Mouse (Mus musculus) heart, embryonic 14.5 days (tissue): Measurements from ENCODE around the gene Safb. TPM values are rescaled to one million over a fixed set of nuclear protein-coding genes. Genes with fewer than 3 reads are reported as not detected.

Source experiments
- ATAC-seq: fragments of 200-750 bp; cut with Nextera tagmentation; 2 replicates; pipeline ENCODE4 v1.8.0; 2017; ENCODE audit warnings: low read depth, moderate TSS enrichment; ENCODE audit not compliant: insufficient number of reproducible peaks, insufficient read depth, low FRiP score
- H3K27ac ChIP-seq, 2 experiments: fragments of 200-500 bp in 1 of 2; fragments of 300-500 bp in 1 of 2; sonication (generic) in 1 of 2; replicated peaks in 1 of 2; 2 replicates each; pipeline ENCODE4 v1.5.1; 2012 to 2014; ENCODE audit warnings: low read depth in 2 of 2, low read length in 2 of 2, control low read depth in 1 of 2, mild to moderate bottlenecking in 1 of 2, mixed read lengths in 1 of 2; ENCODE audit not compliant: control insufficient read depth in 1 of 2, insufficient read depth in 1 of 2
- H3K27me3 ChIP-seq: fragments of 300-500 bp; sonication (generic); 2 replicates; pipeline ENCODE4 v1.6.1; 2014; ENCODE audit warnings: mild to moderate bottlenecking, low read length, control low read depth; ENCODE audit not compliant: control insufficient read depth, insufficient read depth
- H3K36me3 ChIP-seq: fragments of 300-500 bp; sonication (generic); 2 replicates; pipeline ENCODE4 v1.6.1; 2014; ENCODE audit warnings: mild to moderate bottlenecking, control low read depth, low read length, mixed read lengths; ENCODE audit not compliant: control insufficient read depth, insufficient read depth
- H3K4me1 ChIP-seq, 2 experiments: fragments of 200-500 bp in 1 of 2; fragments of 300-500 bp in 1 of 2; sonication (generic) in 1 of 2; 2 replicates each; pipeline ENCODE4 v1.6.1; 2012 to 2014; ENCODE audit warnings: low read length in 2 of 2, control low read depth in 1 of 2, mixed read lengths in 1 of 2; ENCODE audit not compliant: control insufficient read depth in 2 of 2, insufficient read depth in 2 of 2
- H3K4me2 ChIP-seq: fragments of 300-500 bp; sonication (generic); 2 replicates; pipeline ENCODE4 v1.6.1; 2014; ENCODE audit warnings: mild to moderate bottlenecking, low read length
- H3K4me3 ChIP-seq, 2 experiments: fragments of 200-500 bp in 1 of 2; fragments of 300-500 bp in 1 of 2; sonication (generic) in 1 of 2; 2 replicates each; pipeline ENCODE4 v1.5.1; 2012 to 2014; ENCODE audit warnings: low read length in 2 of 2, mild to moderate bottlenecking in 2 of 2, control low read depth in 1 of 2, low read depth in 1 of 2, moderate library complexity in 1 of 2; ENCODE audit not compliant: control insufficient read depth in 1 of 2, insufficient read depth in 1 of 2
- H3K9ac ChIP-seq: fragments of 300-500 bp; sonication (generic); 2 replicates; pipeline ENCODE4 v1.6.1; 2014; ENCODE audit warnings: mild to moderate bottlenecking, low read length
- H3K9me3 ChIP-seq: fragments of 300-500 bp; sonication (generic); 2 replicates; pipeline ENCODE4 v1.6.1; 2016; ENCODE audit warnings: low read length, control low read depth; ENCODE audit not compliant: control insufficient read depth
- WGBS: fragments of 180-500 bp; shearing (Covaris S2); extraction: QIAGEN DNeasy Blood & Tissue Kit; methylation state at CpG from one replicate; pipeline ENCODE4 v1.1.7; 2014; 5-methylcytosine and 5-hydroxymethylcytosine counted together
- polyA plus RNA-seq: library from polyadenylated mRNA; unstranded; fragments of >200 nt; fragmentation: Nextera tagmentation; extraction: Ambion mirVana; gene quantifications from 2 replicates; pipeline ENCODE4 v1.2.1, GENCODE M21; 2014

Gene Safb
- 52.9 and 58.9 TPM in 2 replicates for polyA plus RNA-seq

- H3K36me3 ChIP-seq, result peaks cover 69% of the 10 kb centered on the region
- no peaks in the 10 kb centered on the region for H3K9me3 ChIP-seq
- ATAC-seq, result peak; percentile 93
- peak within 1 kb of the TSS; percentile 83 to 96 for H3K27ac ChIP-seq
- H3K9ac ChIP-seq, result peak within 1 kb of the TSS; percentile 95
- peaks cover 11 to 39% of the 10 kb centered on the region in 2 experiments for H3K4me1 ChIP-seq
- whole genome bisulfite sequencing, result under 1% methylated on average over 98 of the region's 101 CpGs
- peak within 1 kb of the TSS; percentile 84 for H3K4me2 ChIP-seq
- no peaks in the 10 kb centered on the region for H3K27me3 ChIP-seq
- H3K4me3 ChIP-seq, result peak within 1 kb of the TSS; percentile 80 to 95
These were observed at the start of gene Safb, which contains the start of gene Safb2 for GRCm38 (mm10) chr17:56584257-56585130. Gene Safb, plus strand, starts transcription at chr17:56584825. Gene Safb2, minus strand, starts transcription at chr17:56584585.

GRCm38 (mm10) chr17:56536192-56536591, 48.4 kb upstream of the Safb start:
- Histone ChIP-seq H3K36me3 (no peaks in the 10 kb centered on the region), H3K9ac (no peak overlapping the region), H3K4me2 (no peak overlapping the region), H3K9me3 (no peaks in the 10 kb centered on the region), H3K27me3 (no peaks in the 10 kb centered on the region), H3K4me1 (peaks cover 4 to 5% of the 10 kb centered on the region in 2 experiments; a peak in 2 of 4 replicates), H3K27ac (no peak overlapping the region), H3K4me3 (no peak overlapping the region)
- 65% methylated on average over 14 of the region's 14 CpGs for WGBS
- ATAC-seq, result no peak

GRCm38 (mm10) chr17:56536874-56537273, 47.8 kb upstream of the Safb start:
- H3K27ac ChIP-seq, result no peak overlapping the region
- no peak overlapping the region for H3K4me3 ChIP-seq
- ATAC-seq, result no peak
- no peaks in the 10 kb centered on the region for H3K36me3 ChIP-seq
- no peak overlapping the region for H3K9ac ChIP-seq
- H3K27me3 ChIP-seq, result no peaks in the 10 kb centered on the region
- H3K4me2 ChIP-seq, result no peak overlapping the region
- H3K4me1 ChIP-seq, result peaks cover 4 to 5% of the 10 kb centered on the region in 2 experiments; a peak in 2 of 4 replicates
- 62% methylated on average over 3 of the region's 3 CpGs for WGBS
- no peaks in the 10 kb centered on the region for H3K9me3 ChIP-seq

- 26% methylated on average over 8 of the region's 8 CpGs for WGBS
- ATAC-seq, result no peak
- Histone ChIP-seq H3K9ac (no peak overlapping the region), H3K4me3 (no peak overlapping the region), H3K27ac (no peak overlapping the region), H3K36me3 (no peaks in the 10 kb centered on the region), H3K9me3 (no peaks in the 10 kb centered on the region), H3K4me2 (no peak overlapping the region), H3K4me1 (peaks cover 4 to 5% of the 10 kb centered on the region in 2 experiments; a peak in 2 of 4 replicates), H3K27me3 (no peaks in the 10 kb centered on the region)
These were observed 46.7 kb upstream of the Safb start for GRCm38 (mm10) chr17:56537912-56538311.

GRCm38 (mm10) chr17:56540562-56540975, 44.1 kb upstream of the Safb start:
- no peak overlapping the region for H3K4me2 ChIP-seq
- H3K4me3 ChIP-seq, result no peak overlapping the region
- no peaks in the 10 kb centered on the region for H3K36me3 ChIP-seq
- WGBS, result 27% methylated on average over 6 of the region's 6 CpGs
- no peaks in the 10 kb centered on the region for H3K9me3 ChIP-seq
- no peak overlapping the region for H3K27ac ChIP-seq
- H3K4me1 ChIP-seq, result peaks cover 4 to 5% of the 10 kb centered on the region in 2 experiments; a peak in 2 of 4 replicates
- no peaks in the 10 kb centered on the region for H3K27me3 ChIP-seq
- no peak overlapping the region for H3K9ac ChIP-seq
- no peak for ATAC-seq

DNA sequence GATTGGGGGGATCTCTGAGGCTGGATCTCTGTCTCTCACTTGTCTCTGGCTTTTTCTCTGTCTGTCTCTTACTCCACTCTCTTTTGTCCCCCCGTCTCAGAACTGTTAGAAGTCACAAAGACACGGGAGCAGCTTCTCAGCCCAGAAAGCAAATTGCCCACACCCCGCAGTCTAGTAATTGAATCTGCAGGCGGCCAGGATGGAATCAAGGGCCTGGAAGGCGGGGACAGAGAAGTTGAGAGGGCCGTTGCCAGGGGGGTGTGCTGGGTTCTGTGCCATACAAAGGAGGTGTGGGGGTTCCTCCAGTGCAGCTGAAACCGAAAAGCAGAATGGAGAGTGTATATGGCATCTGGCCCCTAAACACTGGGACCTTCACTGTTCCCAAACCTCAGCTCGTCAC, 41.9 kb upstream of the Safb start:
- H3K4me1 ChIP-seq, result peaks cover 7% of the 10 kb centered on the region in 2 experiments; a peak in 2 of 4 replicates
- no peak overlapping the region for H3K4me3 ChIP-seq
- H3K27ac ChIP-seq, result no peak overlapping the region
- no peaks in the 10 kb centered on the region for H3K36me3 ChIP-seq
- no peak overlapping the region for H3K9ac ChIP-seq
- H3K9me3 ChIP-seq, result no peaks in the 10 kb centered on the region
- ATAC-seq, result no peak
- WGBS, result 47% methylated on average over 8 of the region's 8 CpGs
- no peaks in the 10 kb centered on the region for H3K27me3 ChIP-seq
- no peak overlapping the region for H3K4me2 ChIP-seq

GRCm38 (mm10) chr17:56543684-56544224, 40.9 kb upstream of the Safb start:
- Histone ChIP-seq H3K4me2 (no peak overlapping the region), H3K9ac (no peak overlapping the region), H3K4me3 (no peak overlapping the region), H3K27ac (no peak overlapping the region), H3K27me3 (no peaks in the 10 kb centered on the region), H3K9me3 (no peaks in the 10 kb centered on the region), H3K36me3 (no peaks in the 10 kb centered on the region), H3K4me1 (peaks cover 2 to 5% of the 10 kb centered on the region in 2 experiments; a peak in 2 of 4 replicates)
- no peak for ATAC-seq
- WGBS, result 75% methylated on average over 3 of the region's 3 CpGs
